Mouse (Mus musculus) MEL (cell line): ENCODE results near the gene Cblc. TPM values are rescaled to one million over a fixed set of nuclear protein-coding genes. Genes with fewer than 3 reads are reported as not detected.

Experiments used
- DNase-seq: peaks from one replicate; pipeline ENCODE4 v3.0.0; 2011; ENCODE audit warnings: low read depth, low spot score
- H3K27ac ChIP-seq: 2 replicates; pipeline ENCODE4 v1.5.1; 2012; ENCODE audit warnings: low read depth, mild to moderate bottlenecking, control low read depth, low read length, moderate library complexity; ENCODE audit not compliant: control insufficient read depth
- H3K27me3 ChIP-seq, 2 experiments: fragments of 150-350 bp in 1 of 2; sonication (generic) in 1 of 2; 2 replicates each; pipeline ENCODE4 v1.6.1; 2012; ENCODE audit warnings: low read length in 2 of 2, mild to moderate bottlenecking in 2 of 2, improper control_type of control experiment in 1 of 2, moderate library complexity in 1 of 2; ENCODE audit not compliant: insufficient read depth in 2 of 2, control insufficient read depth in 1 of 2
- H3K36me3 ChIP-seq, 2 experiments: 2 replicates each; pipeline ENCODE4 v1.6.1; 2012 to 2014; ENCODE audit warnings: low read length in 2 of 2, improper control_type of control experiment in 1 of 2, inconsistent platforms in 1 of 2, mild to moderate bottlenecking in 1 of 2; ENCODE audit not compliant: insufficient read depth in 2 of 2, control insufficient read depth in 1 of 2
- H3K4me1 ChIP-seq, 2 experiments: fragments of 150-350 bp in 1 of 2; sonication (generic) in 1 of 2; 2 replicates each; pipeline ENCODE4 v1.6.1; 2012; ENCODE audit warnings: low read length in 2 of 2, improper control_type of control experiment in 1 of 2, mild to moderate bottlenecking in 1 of 2; ENCODE audit not compliant: insufficient read depth in 2 of 2, control insufficient read depth in 1 of 2
- H3K4me3 ChIP-seq, 2 experiments: fragments of 150-350 bp in 1 of 2; sonication (generic) in 1 of 2; 2 replicates each; pipeline ENCODE4 v1.5.1; 2012; ENCODE audit warnings: low read depth in 2 of 2, low read length in 2 of 2, mild to moderate bottlenecking in 2 of 2, moderate library complexity in 2 of 2, control low read depth in 1 of 2, improper control_type of control experiment in 1 of 2; ENCODE audit not compliant: control insufficient read depth in 1 of 2, insufficient read depth in 1 of 2
- H3K79me2 ChIP-seq: 2 replicates; pipeline ENCODE4 v1.6.1; 2012; ENCODE audit warnings: mild to moderate bottlenecking, low read length, moderate library complexity; ENCODE audit not compliant: control insufficient read depth, poor library complexity, insufficient read depth
- H3K9ac ChIP-seq: 2 replicates; pipeline ENCODE4 v1.6.1; 2012; ENCODE audit warnings: low read depth, mild to moderate bottlenecking, control low read depth, low read length, moderate library complexity; ENCODE audit not compliant: control insufficient read depth, poor library complexity, severe bottlenecking
- H3K9me3 ChIP-seq: fragments of 150-350 bp; sonication (generic); replicated peaks from 2 replicates; pipeline ENCODE4 v1.6.1; 2012; ENCODE audit warnings: mild to moderate bottlenecking, low read length, improper control_type of control experiment, moderate library complexity; ENCODE audit not compliant: insufficient read depth
- BHLHE40 ChIP-seq: IDR thresholded peaks from 2 replicates; pipeline ENCODE4 v1.6.1; 2012; ENCODE audit warnings: low read depth, mild to moderate bottlenecking, inconsistent platforms, low read length, improper control_type of control experiment, borderline replicate concordance
- CTCF ChIP-seq, 3 experiments: IDR thresholded peaks in 2 of 3; conservative IDR thresholded peaks in 1 of 3; 2 replicates each; pipeline ENCODE4 v1.5.1; 2011 to 2012; ENCODE audit warnings: low read length in 3 of 3, low read depth in 2 of 3, mild to moderate bottlenecking in 2 of 3, improper control_type of control experiment in 1 of 3, inconsistent platforms in 1 of 3, mixed read lengths in 1 of 3, moderate library complexity in 1 of 3; ENCODE audit not compliant: control insufficient read depth in 1 of 3, insufficient read depth in 1 of 3, poor library complexity in 1 of 3, severe bottlenecking in 1 of 3
- E2F4 ChIP-seq: IDR thresholded peaks from 2 replicates; pipeline ENCODE4 v1.6.1; 2011; ENCODE audit warnings: low read depth, low read length, improper control_type of control experiment, borderline replicate concordance
- ELF1 ChIP-seq: IDR thresholded peaks from 2 replicates; pipeline ENCODE4 v1.6.1; 2014; ENCODE audit warnings: low read depth, mild to moderate bottlenecking, inconsistent platforms, low read length, improper control_type of control experiment, moderate library complexity
- GABPA ChIP-seq: IDR thresholded peaks from 2 replicates; pipeline ENCODE4 v1.6.1; 2012; ENCODE audit warnings: low read depth, mild to moderate bottlenecking, inconsistent platforms, low read length, improper control_type of control experiment, moderate library complexity
- NELFE ChIP-seq: IDR thresholded peaks from 2 replicates; pipeline ENCODE4 v1.6.1; 2011; ENCODE audit warnings: low read depth, low read length, improper control_type of control experiment
- POLR2A ChIP-seq, 2 experiments: IDR thresholded peaks; 2 replicates each; pipeline ENCODE4 v1.6.1; 2011 to 2012; ENCODE audit warnings: low read length in 2 of 2, mild to moderate bottlenecking in 2 of 2, control low read depth in 1 of 2, improper control_type of control experiment in 1 of 2, low read depth in 1 of 2, moderate library complexity in 1 of 2; ENCODE audit not compliant: control insufficient read depth in 1 of 2, insufficient read depth in 1 of 2, poor library complexity in 1 of 2
- POLR2AphosphoS2 ChIP-seq: IDR thresholded peaks from 2 replicates; pipeline ENCODE4 v1.6.1; 2011; ENCODE audit warnings: low read length, improper control_type of control experiment
- RCOR1 ChIP-seq: IDR thresholded peaks from 2 replicates; pipeline ENCODE4 v1.6.1; 2012; ENCODE audit warnings: low read depth, mild to moderate bottlenecking, inconsistent platforms, low read length, improper control_type of control experiment
- SMC3 ChIP-seq: IDR thresholded peaks from 2 replicates; pipeline ENCODE4 v1.6.1; 2011; ENCODE audit warnings: low read depth, low read length, improper control_type of control experiment
- TCF12 ChIP-seq: IDR thresholded peaks from 2 replicates; pipeline ENCODE4 v1.6.1; 2014; ENCODE audit warnings: low read depth, mild to moderate bottlenecking, inconsistent platforms, low read length, improper control_type of control experiment, moderate library complexity
- ZNF384 ChIP-seq: IDR thresholded peaks from 2 replicates; pipeline ENCODE4 v1.6.1; 2012; ENCODE audit warnings: low read depth, mild to moderate bottlenecking, inconsistent platforms, low read length, improper control_type of control experiment
- polyA plus RNA-seq, 2 experiments: library from polyadenylated mRNA; stranded (reverse) in 1 of 2; unstranded in 1 of 2; fragments of >175 nt in 1 of 2; fragments of >200 nt in 1 of 2; gene quantifications; 2 replicates each; pipeline versions ENCODE4 v1.2.1 to v1.2.4; 2012; ENCODE audit warnings: low replicate concordance in 2 of 2, low read depth in 1 of 2; ENCODE audit not compliant: insufficient read length in 2 of 2, insufficient read depth in 1 of 2, missing spikeins in 1 of 2
- total RNA-seq: library from RNA; depleted of rRNA; stranded (reverse); fragments of 300-350 nt; gene quantifications from 2 replicates; pipeline ENCODE4 v1.2.3, GENCODE M21; 2012

Cblc gene
- total and polyA plus RNA-seq, 3 experiments, result not detected

- TF ChIP-seq BHLHE40, result no peak
- no peak for TF ChIP-seq E2F4
- TF ChIP-seq ZNF384, result no peak
- no peak for TF ChIP-seq SMC3
Observed at GRCm38 (mm10) chr7:19823256-19824181, 26.9 kb upstream of the Cblc start (continued).

GRCm38 (mm10) chr7:19822604-19823058, 26.0 kb upstream of the Cblc start, which contains the start of gene Bcl3:
Gene Bcl3 (minus strand): TSS chr7:19822770.
- Histone ChIP-seq H3K79me2 (no peaks in the 10 kb centered on the region; the same call in 1 of the 2 replicates), H3K36me3 (peaks cover 0 to 10% of the 10 kb centered on the region in 2 experiments; a peak in 2 of 4 replicates), H3K27me3 (no peaks in the 10 kb centered on the region), H3K4me1 (peaks cover 4 to 19% of the 10 kb centered on the region in 2 experiments), H3K9me3 (no peaks in the 10 kb centered on the region), H3K27ac (peak within 1 kb of the TSS; percentile 78), H3K9ac (peak within 1 kb of the TSS; percentile 76), H3K4me3 (peak within 1 kb of the TSS; percentile 62)
- TF ChIP-seq POLR2A (IDR thresholded peaks at IDR 0.05; ENCODE audit: control insufficient read depth in 1 of 2, insufficient read depth in 1 of 2, low read depth in 1 of 2, low read length in 2 of 2, poor library complexity in 1 of 2) (peak in 1 of 2 experiments; percentile 55; a peak in 2 of 4 replicates), GABPA (no peak), NELFE (0 out of 2 replicates have a peak, but pooled peaks have one; percentile 40), TCF12 (peak; percentile 16; the same call in 1 of the 2 replicates)
- DNase-seq, result peak; percentile 62

- peaks cover 4 to 21% of the 10 kb centered on the region in 2 experiments for H3K4me1 ChIP-seq
- no peaks in the 10 kb centered on the region for H3K27me3 ChIP-seq
- H3K9me3 ChIP-seq, result no peaks in the 10 kb centered on the region
- H3K4me3 ChIP-seq, result peak overlapping the region; percentile 42 to 62; a peak in 3 of 4 replicates
- H3K27ac ChIP-seq, result no peak overlapping the region
- TF ChIP-seq CTCF (IDR thresholded peaks at IDR 0.05 in 2 of 3, conservative IDR thresholded peaks at IDR 0.05 in 1 of 3; ENCODE audit: control insufficient read depth in 1 of 3, insufficient read depth in 1 of 3, low read depth in 2 of 3, low read length in 3 of 3, poor library complexity in 1 of 3, severe bottlenecking in 1 of 3), result no peak
- TF ChIP-seq NELFE, result no peak
- no peak for TF ChIP-seq RCOR1
- TF ChIP-seq ZNF384, result no peak
- TF ChIP-seq E2F4, result no peak
- TF ChIP-seq GABPA, result no peak
- no peak for TF ChIP-seq POLR2AphosphoS2
- TF ChIP-seq POLR2A (IDR thresholded peaks at IDR 0.05; ENCODE audit: control insufficient read depth in 1 of 2, insufficient read depth in 1 of 2, low read depth in 1 of 2, low read length in 2 of 2, poor library complexity in 1 of 2), result no peak
- no peak for TF ChIP-seq BHLHE40
- TF ChIP-seq ELF1, result no peak
- no peak for DNase-seq
- H3K9ac ChIP-seq, result peak overlapping the region; percentile 76
- no peaks in the 10 kb centered on the region; the same call in 1 of the 2 replicates for H3K79me2 ChIP-seq
- peaks cover 0 to 10% of the 10 kb centered on the region in 2 experiments; a peak in 2 of 4 replicates for H3K36me3 ChIP-seq
Observed at GRCm38 (mm10) chr7:19822193-19822592, 25.6 kb upstream of the Cblc start.
